Mouse (Mus musculus): ENCODE data around the gene Fam173a. TPM values are rescaled to one million over a fixed set of nuclear protein-coding genes. Genes with fewer than 3 reads are reported as not detected.
A peak's percentile ranks its signal among the peaks of the same experiment; 100 is the strongest.

Fam173a gene
- polyA plus RNA-seq, 1 experiment from 2014 or later: 68.1 TPM

DNA sequence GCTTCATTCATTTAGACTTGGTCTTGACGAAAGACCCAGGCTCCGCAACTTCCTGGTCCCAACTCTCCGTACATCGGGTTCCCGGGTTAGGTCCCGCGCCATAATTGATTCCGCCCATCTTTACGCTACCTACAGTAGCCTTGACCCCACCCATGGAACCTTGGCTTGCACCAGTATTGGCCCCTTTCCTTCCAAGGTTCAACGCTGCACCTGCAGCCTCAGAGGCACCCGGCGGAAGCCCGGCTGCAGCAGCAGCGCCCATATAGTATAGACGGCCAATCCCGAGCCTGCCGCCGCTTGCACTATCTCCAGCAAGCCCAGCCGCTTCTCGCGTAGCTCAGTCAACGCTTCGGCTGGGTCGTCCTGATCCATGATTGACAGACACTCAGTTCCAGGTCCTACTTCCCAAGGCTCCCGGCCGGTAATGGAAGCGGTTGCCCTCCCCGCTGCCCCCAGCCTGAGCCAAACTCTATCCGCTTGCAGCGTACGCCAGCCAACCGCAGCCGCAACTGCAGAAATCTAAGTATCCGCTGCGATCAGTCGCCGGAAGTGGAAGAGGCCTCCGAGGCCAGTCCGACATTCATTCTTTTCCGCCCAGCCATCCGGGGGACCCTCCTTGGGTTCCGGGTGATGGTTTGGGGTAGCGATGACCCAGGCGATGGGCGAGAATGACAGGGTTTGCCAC lies 716 bp downstream of the Fam173a start:
- Histone ChIP-seq H3K4me1 (peaks cover 56% of the 10 kb centered on the region), H3K9me3 (replicated peaks) (no peaks in the 10 kb centered on the region), H3K27ac (peak overlapping the region; percentile 93), H3K27me3 (replicated peaks) (no peaks in the 10 kb centered on the region), H3K4me3 (peak overlapping the region; percentile 81), H3K4me2 (peak overlapping the region; percentile 80), H3K36me3 (peaks cover 44% of the 10 kb centered on the region), H3K9ac (peak overlapping the region; percentile 79)
- peak; percentile 72 for ATAC-seq
- WGBS (ENCODE audit: insufficient replicate concordance): under 1% methylated on average over 45 of the region's 45 CpGs

DNA sequence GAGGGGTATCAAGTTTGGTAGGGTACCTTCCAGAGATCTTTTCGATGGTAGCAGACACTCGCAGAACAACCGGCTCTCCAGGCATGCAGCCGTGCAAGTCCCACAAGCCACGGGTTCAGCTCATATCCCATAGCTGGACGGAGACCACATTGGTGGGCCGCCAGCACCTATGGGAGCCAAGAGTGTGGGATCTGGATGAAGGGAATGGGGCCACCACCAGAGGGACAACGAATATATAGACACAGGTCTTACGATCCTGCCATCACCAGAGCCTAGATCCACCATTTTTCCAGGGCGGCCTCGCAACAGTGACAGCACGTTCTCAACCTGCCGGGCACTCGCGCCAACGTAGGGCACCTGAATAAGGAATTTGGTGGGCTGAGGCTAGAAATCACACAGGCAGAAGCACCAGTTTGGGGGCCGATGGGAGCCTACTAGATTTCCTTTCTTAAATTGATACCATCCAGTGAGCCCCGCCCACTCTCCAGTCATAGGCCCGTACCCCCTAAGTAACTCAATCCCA lies 1.3 kb downstream of the Fam173a start:
- peaks cover 53% of the 10 kb centered on the region for H3K4me1 ChIP-seq
- H3K27me3 ChIP-seq (replicated peaks): no peaks in the 10 kb centered on the region
- H3K4me3 ChIP-seq: peak overlapping the region; percentile 81
- peak overlapping the region; percentile 79 for H3K9ac ChIP-seq
- peak overlapping the region; percentile 93 for H3K27ac ChIP-seq
- peak overlapping the region; percentile 80 for H3K4me2 ChIP-seq
- peaks cover 44% of the 10 kb centered on the region for H3K36me3 ChIP-seq
- WGBS (ENCODE audit: insufficient replicate concordance): 29% methylated on average over 19 of the region's 19 CpGs
- ATAC-seq: peak; percentile 24
- H3K9me3 ChIP-seq (replicated peaks): no peaks in the 10 kb centered on the region

DNA sequence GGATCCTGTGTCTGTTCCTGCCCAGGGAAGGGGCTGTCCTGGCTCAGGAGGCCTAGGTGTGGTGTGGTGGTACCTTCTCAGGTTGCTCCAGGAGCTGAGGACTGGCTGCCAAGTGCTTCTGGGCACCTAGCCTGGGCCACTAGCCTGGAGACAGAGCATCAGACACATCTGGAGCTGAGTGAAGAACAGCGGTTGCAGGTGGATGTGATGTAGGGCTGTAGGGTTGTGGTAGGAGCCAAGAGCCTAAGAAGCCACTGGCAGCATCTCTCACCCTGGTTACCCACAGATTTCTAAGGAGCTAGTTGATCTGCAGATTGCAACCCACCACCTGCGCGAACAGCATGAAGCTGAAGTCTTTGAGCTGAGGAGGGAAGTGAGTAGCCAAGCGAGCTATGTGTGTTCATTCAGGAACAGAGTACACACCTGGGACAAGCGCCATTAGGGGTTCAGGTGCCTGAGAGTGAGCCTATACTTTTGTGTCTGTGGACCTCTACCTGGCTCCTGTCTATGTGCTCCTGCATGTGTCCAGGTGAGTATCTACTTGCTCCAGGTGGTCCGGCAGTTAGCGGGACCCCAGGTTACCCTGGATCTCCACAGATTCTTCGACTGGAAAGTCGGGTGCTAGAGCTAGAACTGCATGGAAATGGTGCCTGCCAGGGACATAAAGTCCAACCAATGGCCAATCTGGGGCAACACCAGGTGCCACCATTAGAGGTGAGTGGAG lies 5.8 kb downstream of the Fam173a start:
- H3K27me3 ChIP-seq (replicated peaks): no peaks in the 10 kb centered on the region
- peaks cover 53% of the 10 kb centered on the region for H3K36me3 ChIP-seq
- H3K27ac ChIP-seq: no peak overlapping the region
- H3K4me2 ChIP-seq: no peak overlapping the region
- no peak for ATAC-seq
- H3K4me1 ChIP-seq: peaks cover 31% of the 10 kb centered on the region
- H3K9ac ChIP-seq: no peak overlapping the region
- WGBS (ENCODE audit: insufficient replicate concordance): 84% methylated on average over 9 of the region's 9 CpGs
- H3K9me3 ChIP-seq (replicated peaks): no peaks in the 10 kb centered on the region
- no peak overlapping the region for H3K4me3 ChIP-seq

DNA sequence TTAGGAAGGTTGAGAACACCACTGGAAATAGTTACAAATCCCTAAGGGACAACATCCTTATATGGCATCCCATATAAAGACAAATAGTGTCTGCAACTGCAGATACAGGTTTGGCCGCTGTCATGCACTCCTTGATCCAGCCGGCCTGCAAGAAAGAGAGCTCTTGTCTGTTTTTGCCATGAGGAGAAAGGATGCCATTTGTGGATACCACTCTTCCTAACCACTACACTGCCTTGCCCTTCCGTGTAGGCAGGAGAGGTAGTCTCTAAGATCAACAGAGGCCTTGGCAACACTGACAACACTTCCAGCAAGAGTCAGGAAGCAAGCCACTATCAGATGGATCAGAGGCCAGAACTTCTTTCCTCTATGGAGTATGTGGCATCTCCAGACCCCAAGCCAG lies 6.4 kb downstream of the Fam173a start, which contains the start of gene Ccdc78:
Gene Ccdc78 (plus strand): TSS at position 301 of the 400 bp plus-strand sequence.
- peak within 1 kb of the TSS; percentile 69 for H3K27ac ChIP-seq
- H3K4me1 ChIP-seq: peaks cover 25% of the 10 kb centered on the region
- WGBS (ENCODE audit: insufficient replicate concordance): 80% methylated on average over 3 of the region's 3 CpGs
- H3K4me3 ChIP-seq: peak within 1 kb of the TSS; percentile 73
- H3K27me3 ChIP-seq (replicated peaks): no peaks in the 10 kb centered on the region
- peaks cover 59% of the 10 kb centered on the region for H3K36me3 ChIP-seq
- ATAC-seq: no peak
- peak within 1 kb of the TSS; percentile 87 for H3K4me2 ChIP-seq
- H3K9ac ChIP-seq: peak within 1 kb of the TSS; percentile 72
- H3K9me3 ChIP-seq (replicated peaks): no peaks in the 10 kb centered on the region

DNA sequence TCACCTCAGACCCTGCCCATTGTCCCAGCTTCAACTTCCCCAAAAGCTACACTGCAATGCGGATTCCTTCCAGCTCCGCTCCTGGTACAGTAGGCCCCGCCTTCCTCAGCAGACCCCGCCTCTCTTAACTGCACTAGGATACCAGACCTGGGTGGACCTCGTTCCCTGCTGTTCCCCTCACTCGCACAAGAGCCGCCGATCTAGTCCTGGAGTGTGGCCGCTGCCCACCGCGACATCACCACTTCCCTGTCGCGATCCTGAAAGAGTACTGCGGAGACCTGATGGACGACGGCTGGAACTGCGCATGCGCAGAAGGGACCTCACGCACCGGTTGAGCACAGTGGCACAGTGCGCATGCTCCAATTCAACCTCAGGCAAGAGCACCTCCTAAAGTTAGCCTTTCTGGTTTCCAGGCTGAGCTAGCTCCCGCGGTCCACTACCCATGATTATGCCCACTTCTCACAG lies 7.4 kb downstream of the Fam173a start, which contains the start of gene Haghl:
Gene Haghl (minus strand): TSS at position 393 of the 465 bp plus-strand sequence.
- Histone ChIP-seq H3K36me3 (peaks cover 63% of the 10 kb centered on the region), H3K9me3 (replicated peaks) (no peaks in the 10 kb centered on the region), H3K27ac (peak within 1 kb of the TSS; percentile 69)

DNA sequence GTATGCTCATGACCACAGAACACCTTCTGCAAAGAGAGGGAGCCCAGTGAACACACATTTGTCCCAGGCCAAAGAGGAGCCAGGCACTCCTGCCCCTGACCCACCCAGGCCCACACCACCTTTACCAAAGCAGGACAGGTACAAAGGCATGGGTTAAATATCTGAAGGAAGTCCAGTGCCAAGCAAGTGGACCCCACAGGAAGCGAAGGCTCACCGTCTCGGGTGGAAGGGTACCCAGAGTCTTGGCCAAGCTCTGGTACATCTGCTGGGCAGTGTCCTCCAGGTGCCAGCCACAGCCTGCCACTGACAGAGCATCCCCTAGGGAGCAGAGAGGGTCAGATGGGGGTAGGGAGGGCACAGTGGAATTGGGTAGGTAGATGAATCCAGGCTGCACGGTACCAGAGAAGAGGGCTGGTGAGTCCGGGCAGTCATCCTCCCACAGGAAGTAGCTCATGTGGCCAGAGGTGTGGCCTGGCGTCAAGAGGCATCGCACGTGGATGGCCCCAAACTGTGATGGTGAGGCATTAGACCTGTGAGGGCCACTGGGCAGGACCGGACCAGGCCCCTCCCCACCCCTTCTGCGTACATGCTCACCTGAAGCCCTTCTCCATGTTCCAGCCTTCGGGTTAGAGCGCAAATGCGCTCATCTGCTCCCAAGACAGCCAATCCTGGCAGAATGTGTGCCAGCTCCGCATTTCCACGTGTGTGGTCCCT lies 8.7 kb downstream of the Fam173a start:
- Histone ChIP-seq H3K9me3 (replicated peaks) (no peaks in the 10 kb centered on the region), H3K4me3 (peak overlapping the region; percentile 73; the same call in 1 of the 2 replicates), H3K36me3 (peaks cover 64% of the 10 kb centered on the region), H3K9ac (peak overlapping the region; percentile 72; the same call in 1 of the 2 replicates), H3K27ac (no peak overlapping the region), H3K4me1 (peaks cover 16% of the 10 kb centered on the region), H3K27me3 (replicated peaks) (no peaks in the 10 kb centered on the region), H3K4me2 (peak overlapping the region; percentile 87)
- ATAC-seq: no peak
- 79% methylated on average over 15 of the region's 15 CpGs for WGBS (ENCODE audit: insufficient replicate concordance)

More for the DNA sequence above, 7.4 kb downstream of the Fam173a start, which contains the start of gene Haghl:
- ATAC-seq: peak; percentile 83
- WGBS (ENCODE audit: insufficient replicate concordance): under 1% methylated on average over 23 of the region's 23 CpGs
- peak within 1 kb of the TSS; percentile 72 for H3K9ac ChIP-seq
- H3K4me3 ChIP-seq: peak within 1 kb of the TSS; percentile 73
- no peaks in the 10 kb centered on the region for H3K27me3 ChIP-seq (replicated peaks)
- peak within 1 kb of the TSS; percentile 87 for H3K4me2 ChIP-seq
- H3K4me1 ChIP-seq: peaks cover 16% of the 10 kb centered on the region

DNA sequence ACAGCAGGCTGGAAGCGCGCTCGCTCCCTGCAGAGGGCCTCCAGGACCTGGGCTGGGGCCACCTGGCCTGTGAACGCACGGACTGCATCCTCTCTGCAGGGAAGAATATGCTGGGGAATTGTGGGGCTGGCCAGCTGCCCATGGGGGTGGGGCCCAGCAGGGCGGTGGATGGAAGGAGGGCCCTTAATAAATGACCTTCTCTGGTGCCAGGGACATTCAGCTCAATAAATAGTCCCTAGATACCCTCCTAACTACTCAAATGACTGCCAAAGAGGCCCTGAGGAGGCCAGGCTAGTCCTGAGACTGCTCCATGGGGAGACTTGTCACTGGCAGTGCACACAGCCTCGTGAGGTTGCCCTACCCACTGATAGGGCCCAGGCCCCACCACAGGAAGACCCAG lies 9.6 kb downstream of the Fam173a start:
- Histone ChIP-seq H3K4me1 (peaks cover 16% of the 10 kb centered on the region), H3K9ac (no peak overlapping the region), H3K9me3 (replicated peaks) (no peaks in the 10 kb centered on the region), H3K4me2 (no peak overlapping the region), H3K4me3 (no peak overlapping the region), H3K36me3 (peaks cover 66% of the 10 kb centered on the region), H3K27me3 (replicated peaks) (no peaks in the 10 kb centered on the region), H3K27ac (no peak overlapping the region)
- ATAC-seq: no peak
- WGBS (ENCODE audit: insufficient replicate concordance): 79% methylated on average over 7 of the region's 7 CpGs

DNA sequence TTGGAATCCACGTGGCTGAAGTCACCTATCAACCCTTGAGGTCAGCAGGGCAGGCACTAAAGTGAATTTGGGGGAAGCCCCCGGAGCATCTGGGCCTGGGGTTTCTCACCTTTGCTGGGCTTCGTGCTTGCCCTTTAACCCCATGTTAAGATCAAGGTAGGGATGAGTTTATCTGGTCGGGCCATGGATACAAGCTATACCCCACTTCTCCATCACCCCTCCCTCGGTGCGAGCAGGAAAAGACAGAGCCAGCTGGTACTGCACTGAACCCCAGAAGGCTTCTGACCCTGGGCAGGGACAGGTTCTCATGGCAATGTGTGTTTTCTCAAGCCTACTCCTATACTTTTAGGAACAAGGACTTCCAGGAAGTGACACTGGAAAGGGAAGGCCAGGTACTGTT lies 11.4 kb downstream of the Fam173a start:
- Histone ChIP-seq H3K27ac (no peak overlapping the region), H3K4me1 (peaks cover 16% of the 10 kb centered on the region), H3K9me3 (replicated peaks) (no peaks in the 10 kb centered on the region), H3K4me2 (no peak overlapping the region), H3K36me3 (peaks cover 72% of the 10 kb centered on the region), H3K9ac (no peak overlapping the region), H3K27me3 (replicated peaks) (no peaks in the 10 kb centered on the region), H3K4me3 (no peak overlapping the region)
- 68% methylated on average over 6 of the region's 6 CpGs for WGBS (ENCODE audit: insufficient replicate concordance)
- no peak for ATAC-seq

DNA sequence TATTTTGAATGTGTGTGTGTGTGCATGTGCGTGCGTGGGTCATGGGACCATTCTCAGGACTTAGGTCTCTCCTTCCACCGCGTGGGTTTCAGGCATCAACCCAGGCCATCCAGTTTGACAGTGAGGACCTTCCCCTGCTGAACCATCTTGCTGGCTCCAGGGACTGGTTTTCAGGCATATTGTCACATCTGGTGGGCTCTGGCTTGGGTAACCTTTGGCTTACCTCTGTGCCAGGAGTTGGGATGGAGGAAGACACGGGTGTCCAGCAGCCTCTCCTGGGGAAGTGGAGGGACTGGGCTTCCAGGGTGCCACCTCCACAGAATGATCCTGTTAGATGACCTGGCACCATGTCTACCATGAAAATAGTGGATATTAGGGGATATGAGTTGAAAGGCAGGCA lies 14.8 kb downstream of the Fam173a start:
- no peak for ATAC-seq
- Histone ChIP-seq H3K9me3 (replicated peaks) (no peaks in the 10 kb centered on the region), H3K4me1 (peaks cover 18% of the 10 kb centered on the region), H3K4me3 (no peak overlapping the region), H3K27me3 (replicated peaks) (no peaks in the 10 kb centered on the region), H3K4me2 (no peak overlapping the region), H3K36me3 (peaks cover 64% of the 10 kb centered on the region), H3K9ac (no peak overlapping the region), H3K27ac (no peak overlapping the region)
- 88% methylated on average over 5 of the region's 5 CpGs for WGBS (ENCODE audit: insufficient replicate concordance)

DNA sequence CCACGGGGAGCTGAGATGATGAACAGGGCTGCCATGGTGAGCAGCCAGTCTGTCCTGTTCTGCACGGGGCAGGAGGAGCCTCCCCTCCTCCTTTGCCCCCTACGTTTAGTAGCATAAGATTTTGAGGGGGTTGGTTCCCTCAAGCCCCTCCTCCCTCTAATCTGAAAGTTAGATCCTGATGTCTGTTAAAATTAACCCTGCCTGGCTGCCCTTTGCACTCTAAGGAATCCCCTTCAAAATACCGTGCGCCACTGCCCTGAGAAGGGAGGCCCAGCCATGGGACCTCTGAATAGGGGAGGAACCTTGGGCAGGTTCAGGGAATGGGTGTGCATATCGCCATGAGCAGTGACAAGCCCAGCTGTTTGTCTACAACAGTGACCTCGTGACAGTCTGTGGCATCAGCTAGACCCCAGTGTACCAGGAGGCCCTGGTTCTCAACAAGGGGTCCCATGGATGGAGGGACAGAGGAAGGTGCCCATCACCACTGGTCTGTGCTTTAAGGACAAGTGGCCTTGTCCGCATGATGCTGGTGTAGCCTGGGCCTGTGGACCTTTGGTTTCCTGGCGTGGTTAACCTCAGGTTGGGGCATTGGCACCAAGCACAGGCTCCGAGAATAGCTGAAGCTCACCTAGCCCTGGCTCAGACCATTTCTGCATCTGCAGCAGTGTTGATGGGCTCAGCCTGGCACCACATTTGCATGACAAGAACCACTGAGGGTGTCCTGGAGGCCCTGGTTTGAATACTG lies 17.2 kb downstream of the Fam173a start:
- Histone ChIP-seq H3K9me3 (replicated peaks) (no peaks in the 10 kb centered on the region), H3K9ac (0 out of 2 replicates have a peak overlapping the region, but pooled peaks have one; percentile 84), H3K4me3 (no peak overlapping the region), H3K4me1 (peaks cover 18% of the 10 kb centered on the region), H3K27me3 (replicated peaks) (peaks cover 10% of the 10 kb centered on the region; the same call in 1 of the 2 replicates), H3K27ac (no peak overlapping the region), H3K4me2 (peak overlapping the region; percentile 87; the same call in 1 of the 2 replicates), H3K36me3 (peaks cover 40% of the 10 kb centered on the region)
- no peak for ATAC-seq
- WGBS (ENCODE audit: insufficient replicate concordance): 75% methylated on average over 10 of the region's 10 CpGs
